Mouse (Mus musculus) kidney, adult 2 months (tissue): Measurements from ENCODE around the gene Slc37a1. TPM values are rescaled to one million over a fixed set of nuclear protein-coding genes. Genes with fewer than 3 reads are reported as not detected.
"Not testable (repeated sequence)": the region's sequence is repeated elsewhere in the genome, so short reads cannot be mapped to it uniquely, and the experiment has no call there.

Source experiments
- DNase-seq: peaks from one replicate; pipeline ENCODE4 v3.0.0; 2021
- H3K27ac ChIP-seq: fragments of 200-500 bp; 2 replicates; pipeline ENCODE4 v1.5.1; 2012; ENCODE audit warnings: low read depth, low read length, control low read depth, inconsistent platforms; ENCODE audit not compliant: insufficient read depth
- H3K27me3 ChIP-seq: fragments of 200-500 bp; replicated peaks from 2 replicates; pipeline ENCODE4 v1.6.1; 2012; ENCODE audit warnings: mild to moderate bottlenecking, moderate library complexity, low read length, inconsistent platforms; ENCODE audit not compliant: control insufficient read depth, insufficient read depth
- H3K36me3 ChIP-seq: fragments of 200-500 bp; 2 replicates; pipeline ENCODE4 v1.6.1; 2012; ENCODE audit warnings: mild to moderate bottlenecking, moderate library complexity, low read length, inconsistent platforms; ENCODE audit not compliant: control insufficient read depth, insufficient read depth
- H3K4me1 ChIP-seq: fragments of 200-500 bp; 2 replicates; pipeline ENCODE4 v1.6.1; 2011; ENCODE audit warnings: low read length; ENCODE audit not compliant: control insufficient read depth, insufficient read depth
- H3K4me3 ChIP-seq: fragments of 200-500 bp; 2 replicates; pipeline ENCODE4 v1.5.1; 2011; ENCODE audit warnings: mild to moderate bottlenecking, low read depth, low read length, control low read depth; ENCODE audit not compliant: insufficient read depth
- CTCF ChIP-seq: fragments of 200-500 bp; conservative IDR thresholded peaks from 2 replicates; pipeline ENCODE4 v1.5.1; 2011; ENCODE audit warnings: low read depth, mild to moderate bottlenecking, control low read depth, low read length, moderate library complexity, mixed read lengths; ENCODE audit not compliant: insufficient read depth, insufficient read length
- POLR2A ChIP-seq: fragments of 200-500 bp; IDR thresholded peaks from one replicate; pipeline ENCODE4 v1.6.1; 2011; ENCODE audit warnings: low read depth, low read length, control low read depth
- WGBS: fragments of 180-500 bp; shearing (Covaris S2); methylation state at CpG from one replicate; pipeline ENCODE4 v1.1.7; 2018; 5-methylcytosine and 5-hydroxymethylcytosine counted together
- polyA plus RNA-seq: library from polyadenylated mRNA; depleted of rRNA; stranded (reverse); fragments of >200 nt; gene quantifications from 2 replicates; pipeline ENCODE4 v1.2.3, GENCODE M21; 2012

Slc37a1 gene
- polyA plus RNA-seq, 1 experiment: 6.5 TPM

- no peak for TF ChIP-seq POLR2A
- no peak for TF ChIP-seq CTCF
- WGBS: 80% methylated on average over 6 of the region's 6 CpGs
- H3K27me3 ChIP-seq: no peaks in the 10 kb centered on the region
- no peaks in the 10 kb centered on the region for H3K36me3 ChIP-seq
- no peak for DNase-seq
- no peaks in the 10 kb centered on the region for H3K4me1 ChIP-seq
- no peak overlapping the region for H3K4me3 ChIP-seq
- no peak overlapping the region for H3K27ac ChIP-seq
Observed at GRCm38 (mm10) chr17:31267603-31268002, 19.0 kb upstream of the Slc37a1 start.

- WGBS: 94% methylated on average over 1 of the region's 1 CpGs
- Histone ChIP-seq H3K36me3 (no peaks in the 10 kb centered on the region), H3K4me3 (no peak overlapping the region), H3K27me3 (no peaks in the 10 kb centered on the region), H3K4me1 (no peaks in the 10 kb centered on the region), H3K27ac (no peak overlapping the region)
- no peak for DNase-seq
- no peak for TF ChIP-seq POLR2A
- TF ChIP-seq CTCF: no peak
Observed at GRCm38 (mm10) chr17:31268016-31268415, 18.6 kb upstream of the Slc37a1 start.

- H3K27ac ChIP-seq: no peak overlapping the region
- TF ChIP-seq POLR2A: no peak
- no peak for TF ChIP-seq CTCF
- H3K27me3 ChIP-seq: no peaks in the 10 kb centered on the region
- DNase-seq: no peak
- WGBS: 86% methylated on average over 2 of the region's 2 CpGs
- H3K4me3 ChIP-seq: no peak overlapping the region
- no peaks in the 10 kb centered on the region for H3K4me1 ChIP-seq
- H3K36me3 ChIP-seq: no peaks in the 10 kb centered on the region
Observed at GRCm38 (mm10) chr17:31269761-31270160, 16.8 kb upstream of the Slc37a1 start.

- Histone ChIP-seq H3K4me1 (no peaks in the 10 kb centered on the region), H3K27me3 (no peaks in the 10 kb centered on the region), H3K36me3 (no peaks in the 10 kb centered on the region), H3K27ac (no peak overlapping the region), H3K4me3 (no peak overlapping the region)
- TF ChIP-seq CTCF (no peak), POLR2A (no peak)
- WGBS: 87% methylated on average over 4 of the region's 4 CpGs
- DNase-seq: no peak
Observed at GRCm38 (mm10) chr17:31270246-31270645, 16.3 kb upstream of the Slc37a1 start.

- WGBS: 78% methylated on average over 8 of the region's 8 CpGs
- not testable (repeated sequence) for H3K27me3 ChIP-seq
Observed at GRCm38 (mm10) chr17:31270736-31271135, 15.9 kb upstream of the Slc37a1 start.

GRCm38 (mm10) chr17:31271136-31271851 lies 15.3 kb upstream of the Slc37a1 start:
- no peak for TF ChIP-seq POLR2A
- TF ChIP-seq CTCF: 0 out of 2 replicates have a peak, but pooled peaks have one; percentile 6
- 60% methylated on average over 7 of the region's 7 CpGs for WGBS
- H3K36me3 ChIP-seq: no peaks in the 10 kb centered on the region
- no peaks in the 10 kb centered on the region for H3K4me1 ChIP-seq
- no peak overlapping the region for H3K27ac ChIP-seq
- DNase-seq: no peak
- no peaks in the 10 kb centered on the region for H3K27me3 ChIP-seq
- no peak overlapping the region for H3K4me3 ChIP-seq

More at GRCm38 (mm10) chr17:31270736-31271135, 15.9 kb upstream of the Slc37a1 start:
- H3K36me3 ChIP-seq, DNase-seq, H3K27ac ChIP-seq, H3K4me3 ChIP-seq, H3K4me1 ChIP-seq: not testable (repeated sequence)

GRCm38 (mm10) chr17:31272416-31273165 lies 14.0 kb upstream of the Slc37a1 start:
- WGBS: 83% methylated on average over 9 of the region's 9 CpGs

More at GRCm38 (mm10) chr17:31272416-31273165, 14.0 kb upstream of the Slc37a1 start:
- TF ChIP-seq POLR2A (no peak), CTCF (no peak)
- DNase-seq: no peak
- no peaks in the 10 kb centered on the region for H3K36me3 ChIP-seq
- no peaks in the 10 kb centered on the region for H3K27me3 ChIP-seq
- H3K27ac ChIP-seq: no peak overlapping the region
- H3K4me1 ChIP-seq: peaks cover 3% of the 10 kb centered on the region; the same call in 1 of the 2 replicates
- no peak overlapping the region for H3K4me3 ChIP-seq
